Mouse (Mus musculus) olfactory bulb, adult 2 months (tissue): ENCODE measurements around the gene Xrcc5. TPM values are rescaled to one million over a fixed set of nuclear protein-coding genes. Genes with fewer than 3 reads are reported as not detected.

Source experiments
- H3K27ac ChIP-seq: fragments of 200-500 bp; 2 replicates; pipeline ENCODE4 v1.5.1; 2012; ENCODE audit warnings: low read depth, low read length; ENCODE audit not compliant: insufficient read depth
- H3K4me1 ChIP-seq: fragments of 200-500 bp; 2 replicates; pipeline ENCODE4 v1.6.1; 2012; ENCODE audit warnings: low read length; ENCODE audit not compliant: control insufficient read depth, insufficient read depth
- H3K4me3 ChIP-seq: fragments of 200-500 bp; 2 replicates; pipeline ENCODE4 v1.5.1; 2012; ENCODE audit warnings: mild to moderate bottlenecking, low read depth, low read length, moderate library complexity; ENCODE audit not compliant: insufficient read depth
- CTCF ChIP-seq: fragments of 200-500 bp; IDR thresholded peaks from 2 replicates; pipeline ENCODE4 v1.5.1; 2012; ENCODE audit warnings: low read depth, mild to moderate bottlenecking, low read length, moderate library complexity; ENCODE audit not compliant: insufficient read depth
- POLR2A ChIP-seq: fragments of 200-500 bp; IDR thresholded peaks from 2 replicates; pipeline ENCODE4 v1.6.1; 2012; ENCODE audit warnings: mild to moderate bottlenecking, low read depth, low read length, moderate library complexity; ENCODE audit not compliant: insufficient read depth
- WGBS: fragments of 180-500 bp; shearing (Covaris S2); methylation state at CpG from one replicate; pipeline ENCODE4 v1.1.7; 2018; 5-methylcytosine and 5-hydroxymethylcytosine counted together
- polyA plus RNA-seq: library from polyadenylated mRNA; stranded (reverse); fragments of >200 nt; gene quantifications from 2 replicates; pipeline ENCODE4 v1.2.4, GENCODE M21; 2012; ENCODE audit warnings: low replicate concordance; ENCODE audit not compliant: missing spikeins, insufficient read depth, insufficient read length

Xrcc5 gene
- polyA plus RNA-seq, 1 experiment, result not detected

DNA sequence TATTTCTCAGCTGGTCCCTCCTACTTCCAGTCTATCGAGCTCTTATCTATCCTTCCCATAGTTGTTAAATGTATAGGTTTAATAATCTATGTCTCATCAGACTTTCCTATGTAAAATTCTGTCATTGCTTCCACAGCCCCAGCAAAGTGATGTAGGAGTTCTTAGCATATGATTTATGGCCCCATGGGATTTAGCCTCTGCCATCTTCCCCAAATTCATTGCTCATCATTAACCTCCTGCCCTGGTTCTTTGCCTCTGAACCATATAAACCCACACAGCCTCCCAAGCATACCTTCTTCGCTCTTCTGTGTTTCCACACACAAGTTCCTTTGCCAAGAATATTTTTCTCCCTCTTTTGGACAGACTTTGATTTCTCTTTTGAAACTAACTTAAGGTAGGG is 135.5 kb downstream of the Xrcc5 start:
- WGBS, result 94% methylated on average over 2 of the region's 2 CpGs
- Histone ChIP-seq H3K4me3 (no peak overlapping the region), H3K4me1 (peaks cover 7% of the 10 kb centered on the region; the same call in 1 of the 2 replicates), H3K27ac (no peak overlapping the region)
- TF ChIP-seq POLR2A, result no peak
- TF ChIP-seq CTCF, result no peak

Other genes starting within 250 kb of the Xrcc5 start
- gene Mreg, start 95.1 kb upstream of the Xrcc5 start, polyA plus RNA-seq, result not detected in 2 replicates
- gene Pecr, start 23.1 kb upstream of the Xrcc5 start, polyA plus RNA-seq, result not detected in 2 replicates
- gene Tmem169, start 23.1 kb upstream of the Xrcc5 start, polyA plus RNA-seq, result not detected in 2 replicates
- gene March4, start 229.5 kb downstream of the Xrcc5 start, polyA plus RNA-seq, result not detected in 2 replicates